Mouse (Mus musculus): ENCODE data around the gene Brd7. TPM values are rescaled to one million over a fixed set of nuclear protein-coding genes. Genes with fewer than 3 reads are reported as not detected.

Brd7 gene
- 84.7 TPM for polyA plus RNA-seq (2014; fragmentation: Illumina TruSeq; extraction: RNeasy Lipid Tissue Mini Kit (QIAGEN cat#74804); ENCODE audit: low read depth, low replicate concordance)

GRCm38 (mm10) chr8:88361708-88362428, at the start of gene Brd7:
Brd7 (minus strand) TSS chr8:88362194.

Other genes with a start within 250 kb of the Brd7 start
- gene Cnep1r1, start 243.4 kb downstream of the Brd7 start, polyA plus RNA-seq (2014; fragmentation: Illumina TruSeq; extraction: RNeasy Lipid Tissue Mini Kit (QIAGEN cat#74804); ENCODE audit: low read depth, low replicate concordance) = 151 TPM
- 50.7 TPM for gene Heatr3, start 224.3 kb downstream of the Brd7 start, polyA plus RNA-seq (2014; fragmentation: Illumina TruSeq; extraction: RNeasy Lipid Tissue Mini Kit (QIAGEN cat#74804); ENCODE audit: low read depth, low replicate concordance)
- 73.8 TPM for gene Tent4b, start 163.0 kb downstream of the Brd7 start, polyA plus RNA-seq (2014; fragmentation: Illumina TruSeq; extraction: RNeasy Lipid Tissue Mini Kit (QIAGEN cat#74804); ENCODE audit: low read depth, low replicate concordance)
- gene Adcy7, start 89.8 kb downstream of the Brd7 start, polyA plus RNA-seq (2014; fragmentation: Illumina TruSeq; extraction: RNeasy Lipid Tissue Mini Kit (QIAGEN cat#74804); ENCODE audit: low read depth, low replicate concordance) = 6.0 TPM
- 4.0 TPM for gene Nkd1, start 159.2 kb upstream of the Brd7 start, polyA plus RNA-seq (2014; fragmentation: Illumina TruSeq; extraction: RNeasy Lipid Tissue Mini Kit (QIAGEN cat#74804); ENCODE audit: low read depth, low replicate concordance)

All from adrenal gland, adult 10 weeks (tissue).